Mouse (Mus musculus) hindbrain, embryonic 15.5 days (tissue): ENCODE results near the gene Lrp8. TPM values are rescaled to one million over a fixed set of nuclear protein-coding genes. Genes with fewer than 3 reads are reported as not detected.

Source experiments
- polyA plus RNA-seq: library from polyadenylated mRNA; unstranded; fragments of >200 nt; fragmentation: Nextera tagmentation; extraction: Ambion mirVana; gene quantifications from 2 replicates; pipeline ENCODE4 v1.2.1, GENCODE M21; 2015

Lrp8 gene
- polyA plus RNA-seq, 1 experiment from 2014 or later = 60.6 TPM

Other genes with a start within 250 kb of the Lrp8 start
- gene Dmrtb1, start 118.0 kb upstream of the Lrp8 start, polyA plus RNA-seq = 12.4 and 15.8 TPM in 2 replicates
- 98.8 and 117 TPM in 2 replicates for gene Magoh, start 77.5 kb downstream of the Lrp8 start, polyA plus RNA-seq
- 94.0 and 95.2 TPM in 2 replicates for gene 0610037L13Rik, start 87.6 kb downstream of the Lrp8 start, polyA plus RNA-seq
- 16.2 and 17.7 TPM in 2 replicates for gene Cpt2, start 121.3 kb downstream of the Lrp8 start, polyA plus RNA-seq
- 0.05 TPM in 1 of 2 replicates, not detected in the other for gene Slc1a7, start 166.1 kb downstream of the Lrp8 start, polyA plus RNA-seq